Mouse (Mus musculus) ES-CJ7 (cell line): ENCODE results near the gene Slc9a8.
A peak's percentile ranks its signal among the peaks of the same experiment; 100 is the strongest.

ENCODE experiments used
- DNase-seq: peaks from one replicate; pipeline ENCODE4 v3.0.0; 2011; ENCODE audit warnings: low read depth, low spot score

The Slc9a8 gene

GRCm38 (mm10) chr2:167483081-167483826 is 61.7 kb downstream of the Slc9a8 start:
- no peak for DNase-seq

GRCm38 (mm10) chr2:167483827-167484410 is 62.4 kb downstream of the Slc9a8 start:
- DNase-seq: no peak

GRCm38 (mm10) chr2:167484932-167485331 is 63.4 kb downstream of the Slc9a8 start:
- DNase-seq: no peak

- DNase-seq: no peak
Observed at GRCm38 (mm10) chr2:167485501-167486377, 64.2 kb downstream of the Slc9a8 start.

- no peak for DNase-seq
Observed at GRCm38 (mm10) chr2:167486573-167486972, 65.1 kb downstream of the Slc9a8 start.

- DNase-seq: no peak
Observed at GRCm38 (mm10) chr2:167487551-167487950, 66.0 kb downstream of the Slc9a8 start.

- no peak for DNase-seq
Observed at GRCm38 (mm10) chr2:167487994-167488393, 66.5 kb downstream of the Slc9a8 start.

GRCm38 (mm10) chr2:167490813-167491525 is 69.5 kb downstream of the Slc9a8 start:
- no peak for DNase-seq

- no peak for DNase-seq
Observed at GRCm38 (mm10) chr2:167491757-167492708, 70.5 kb downstream of the Slc9a8 start, which contains the start of gene Rnf114. Rnf114 (plus strand) TSS chr2:167492645.

GRCm38 (mm10) chr2:167492713-167493636 is 71.5 kb downstream of the Slc9a8 start, which contains the start of gene Spata2:
Spata2 (minus strand) TSS chr2:167492887.
- DNase-seq: peak; percentile 84

- DNase-seq: no peak
Observed at GRCm38 (mm10) chr2:167496437-167496836, 74.9 kb downstream of the Slc9a8 start.

- peak; percentile 46 for DNase-seq
Observed at GRCm38 (mm10) chr2:167497272-167497671, 75.8 kb downstream of the Slc9a8 start.

GRCm38 (mm10) chr2:167502554-167503252 is 81.2 kb downstream of the Slc9a8 start:
- peak; percentile 91 for DNase-seq

- no peak for DNase-seq
Observed at GRCm38 (mm10) chr2:167503253-167503895, 81.9 kb downstream of the Slc9a8 start.

GRCm38 (mm10) chr2:167503896-167504349 is 82.4 kb downstream of the Slc9a8 start:
- DNase-seq: no peak

GRCm38 (mm10) chr2:167505127-167505526 is 83.6 kb downstream of the Slc9a8 start:
- DNase-seq: no peak

- DNase-seq: no peak
Observed at GRCm38 (mm10) chr2:167506546-167507260, 85.2 kb downstream of the Slc9a8 start.
